Mouse (Mus musculus): ENCODE data around the gene Nufip1.
"Not testable (repeated sequence)": the region's sequence is repeated elsewhere in the genome, so short reads cannot be mapped to it uniquely, and the experiment has no call there.

The Nufip1 gene

GRCm38 (mm10) chr14:76145868-76146267 lies 35.2 kb downstream of the Nufip1 start:
- no peak for DNase-seq

- DNase-seq, result no peak
Measured at GRCm38 (mm10) chr14:76147061-76147460, 36.4 kb downstream of the Nufip1 start.

- DNase-seq, result no peak
Measured at GRCm38 (mm10) chr14:76148294-76148693, 37.6 kb downstream of the Nufip1 start.

- peak; percentile 79 for DNase-seq
Measured at GRCm38 (mm10) chr14:76149531-76150179, 39.0 kb downstream of the Nufip1 start.

- DNase-seq, result no peak
Measured at GRCm38 (mm10) chr14:76150499-76150898, 39.8 kb downstream of the Nufip1 start.

GRCm38 (mm10) chr14:76151011-76151410 lies 40.3 kb downstream of the Nufip1 start:
- DNase-seq, result no peak

- DNase-seq, result no peak
Measured at GRCm38 (mm10) chr14:76151820-76152161, 41.1 kb downstream of the Nufip1 start.

- peak; percentile 95 for DNase-seq
Measured at GRCm38 (mm10) chr14:76152162-76153002, 41.7 kb downstream of the Nufip1 start.

GRCm38 (mm10) chr14:76153003-76153675 lies 42.4 kb downstream of the Nufip1 start:
- peak; percentile 35 for DNase-seq

GRCm38 (mm10) chr14:76153828-76154227 lies 43.1 kb downstream of the Nufip1 start:
- no peak for DNase-seq

- DNase-seq, result no peak
Measured at GRCm38 (mm10) chr14:76158192-76158785, 47.6 kb downstream of the Nufip1 start.

- not testable (repeated sequence) for DNase-seq
Measured at GRCm38 (mm10) chr14:76160580-76160979, 49.9 kb downstream of the Nufip1 start.

- no peak for DNase-seq
Measured at GRCm38 (mm10) chr14:76164236-76164635, 53.5 kb downstream of the Nufip1 start.

GRCm38 (mm10) chr14:76164904-76165755 lies 54.4 kb downstream of the Nufip1 start:
- DNase-seq, result peak; percentile 24

- DNase-seq, result no peak
Measured at GRCm38 (mm10) chr14:76169876-76170466, 59.3 kb downstream of the Nufip1 start.

GRCm38 (mm10) chr14:76171285-76171684 lies 60.6 kb downstream of the Nufip1 start:
- DNase-seq, result no peak

- no peak for DNase-seq
Measured at GRCm38 (mm10) chr14:76174328-76174727, 63.6 kb downstream of the Nufip1 start.

GRCm38 (mm10) chr14:76175808-76176207 lies 65.1 kb downstream of the Nufip1 start:
- DNase-seq, result no peak

GRCm38 (mm10) chr14:76177230-76177629 lies 66.5 kb downstream of the Nufip1 start:
- DNase-seq, result no peak

GRCm38 (mm10) chr14:76178447-76178846 lies 67.8 kb downstream of the Nufip1 start:
- DNase-seq, result no peak

- no peak for DNase-seq
Measured at GRCm38 (mm10) chr14:76179343-76179742, 68.7 kb downstream of the Nufip1 start.

- DNase-seq, result no peak
Measured at GRCm38 (mm10) chr14:76185358-76185757, 74.7 kb downstream of the Nufip1 start.
